Mouse (Mus musculus) A20 (cell line): ENCODE measurements at regions not wholly inside any gene's neighbourhood (a gene's known extent, or its start where the extent isn't known, plus 50 kb on each side); places are given as distances from the start of the nearest gene placed in this dataset.

Experiments
- DNase-seq: peaks from one replicate; pipeline ENCODE4 v3.0.0-alpha.2; 2011; ENCODE audit warnings: low read depth, low spot score

GRCm38 (mm10) chr3:9373896-9374295 is 236.0 kb downstream of the Zfp704 start:
- DNase-seq, result no peak

- DNase-seq, result no peak
These were observed 239.8 kb downstream of the Zfp704 start for GRCm38 (mm10) chr3:9370096-9370495.

DNA sequence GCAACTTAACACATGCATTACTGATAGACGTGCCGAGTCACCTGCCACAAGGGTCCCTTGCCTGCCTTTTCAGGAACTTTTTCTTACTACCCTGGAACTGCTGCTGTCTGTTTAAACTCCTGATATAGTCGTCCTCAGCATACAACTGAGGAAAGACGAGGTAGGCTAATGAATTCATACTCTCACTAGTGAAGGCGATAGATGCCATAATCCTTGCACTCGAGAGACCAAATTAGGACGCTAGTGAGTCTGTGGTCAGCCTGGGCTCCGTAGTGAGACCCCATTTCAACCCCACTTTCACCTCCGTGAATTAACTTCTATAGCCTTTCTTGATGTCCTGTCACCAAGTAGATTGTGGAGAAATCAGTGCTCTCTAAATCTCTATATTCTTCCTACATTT is 244.1 kb downstream of the Zfp704 start:
- no peak for DNase-seq

DNA sequence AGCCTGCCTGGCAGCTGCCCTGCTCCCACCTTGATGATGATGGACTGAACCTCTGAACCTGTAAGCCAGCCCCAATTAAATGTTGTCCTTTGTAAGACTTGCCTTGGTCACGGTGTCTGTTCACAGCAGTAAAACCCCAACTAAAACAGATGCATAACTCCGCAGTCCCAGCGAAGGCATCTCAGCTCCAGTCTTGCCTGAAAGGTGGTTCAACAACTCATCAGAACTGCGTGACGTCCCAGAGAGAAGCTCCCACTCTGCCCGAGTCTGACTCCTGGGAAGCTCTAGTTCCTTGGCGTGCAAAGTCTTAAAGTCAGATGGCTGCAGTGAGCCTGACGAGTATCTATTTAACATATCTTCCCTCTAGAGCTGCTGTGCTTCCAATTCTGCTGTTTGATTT is 250.7 kb downstream of the Zfp704 start:
- DNase-seq, result no peak

- DNase-seq, result no peak
These were observed 251.8 kb downstream of the Zfp704 start for GRCm38 (mm10) chr3:9358111-9358510.

- DNase-seq, result no peak
These were observed 252.2 kb downstream of the Zfp704 start for GRCm38 (mm10) chr3:9357639-9358038.

GRCm38 (mm10) chr3:9355875-9356274 is 254.0 kb downstream of the Zfp704 start:
- DNase-seq, result no peak

- no peak for DNase-seq
These were observed 255.1 kb downstream of the Zfp704 start for GRCm38 (mm10) chr3:9354756-9355155.

GRCm38 (mm10) chr3:9352251-9352650 is 257.6 kb downstream of the Zfp704 start:
- DNase-seq, result no peak

DNA sequence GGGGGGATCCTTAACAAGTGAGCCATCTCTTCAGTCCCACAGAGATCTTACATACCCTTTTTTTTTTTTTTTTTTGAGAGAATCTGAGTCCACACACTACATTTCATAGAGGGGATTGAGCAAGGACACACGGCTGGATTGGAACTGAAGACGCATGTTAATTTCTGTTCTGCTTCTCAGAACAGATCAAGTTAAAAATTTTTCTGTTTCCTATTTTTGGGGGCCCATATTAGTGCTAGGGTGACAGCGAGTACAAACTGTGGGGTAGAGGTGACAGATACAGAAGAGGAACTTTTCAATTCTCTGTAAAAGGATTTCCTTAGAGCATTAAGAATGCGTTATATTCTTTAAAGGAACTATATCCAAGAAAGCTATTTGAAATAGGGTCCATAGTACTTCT is 260.1 kb downstream of the Zfp704 start:
- peak; percentile 41 for DNase-seq

DNA sequence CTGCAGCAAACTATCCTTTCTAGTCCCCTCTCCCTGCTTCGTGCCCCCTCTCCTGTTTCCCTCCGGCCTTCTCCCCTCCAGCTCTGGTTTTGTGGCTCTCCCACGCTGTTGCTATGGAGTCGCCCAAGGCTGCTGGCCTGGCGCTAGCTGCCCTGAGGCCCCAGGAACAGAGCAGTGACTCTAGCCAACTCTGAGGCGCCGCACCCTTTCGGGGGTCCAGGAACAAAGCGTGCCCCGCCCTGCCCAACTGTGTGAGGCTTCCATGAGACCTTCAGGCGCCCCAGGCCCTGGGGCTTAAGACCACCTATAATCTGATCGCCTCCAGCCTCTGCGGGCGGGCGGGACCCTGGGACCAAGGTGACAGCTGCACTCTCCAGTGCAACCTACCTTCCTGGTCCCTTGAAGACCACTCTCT is 262.4 kb downstream of the Zfp704 start:
- DNase-seq, result no peak

DNA sequence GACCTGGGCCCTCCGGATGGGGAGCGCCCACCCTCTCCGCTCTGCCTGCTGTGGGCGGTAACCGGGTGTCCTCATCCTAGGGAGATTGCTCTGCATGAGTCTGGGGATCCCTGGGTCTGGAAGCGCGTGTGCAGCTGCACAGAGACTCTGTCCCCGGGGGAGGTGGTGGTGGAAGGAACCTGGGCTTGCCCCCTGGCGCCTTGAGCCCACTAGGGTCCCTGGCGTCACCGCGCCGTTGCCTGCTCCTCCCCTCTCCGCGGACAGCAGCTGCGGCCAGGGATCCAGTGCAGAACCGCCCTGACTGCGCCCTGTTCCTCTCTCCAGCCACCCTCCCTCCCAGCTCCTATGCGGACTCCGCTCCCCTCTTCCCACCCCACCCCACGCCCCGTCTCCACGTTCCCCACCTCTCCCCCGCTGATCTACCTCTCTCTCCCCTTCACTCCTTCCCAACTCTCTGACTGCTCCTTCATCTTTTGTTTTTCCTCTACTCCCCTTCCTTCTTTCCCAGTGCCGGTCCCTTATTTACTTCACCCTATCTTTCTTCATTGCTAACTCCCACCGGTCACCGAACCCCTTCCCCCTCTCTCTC is 262.9 kb downstream of the Zfp704 start:
- no peak for DNase-seq

GRCm38 (mm10) chr3:9346356-9346755 is 263.5 kb downstream of the Zfp704 start:
- DNase-seq, result no peak

GRCm38 (mm10) chr3:9345885-9346284 is 264.0 kb downstream of the Zfp704 start:
- peak; percentile 37 for DNase-seq

GRCm38 (mm10) chr3:9343586-9343985 is 266.3 kb downstream of the Zfp704 start:
- DNase-seq, result no peak

- no peak for DNase-seq
These were observed 267.7 kb downstream of the Zfp704 start for GRCm38 (mm10) chr3:9342167-9342566.

- no peak for DNase-seq
These were observed 268.2 kb downstream of the Zfp704 start for GRCm38 (mm10) chr3:9341657-9342056.

DNA sequence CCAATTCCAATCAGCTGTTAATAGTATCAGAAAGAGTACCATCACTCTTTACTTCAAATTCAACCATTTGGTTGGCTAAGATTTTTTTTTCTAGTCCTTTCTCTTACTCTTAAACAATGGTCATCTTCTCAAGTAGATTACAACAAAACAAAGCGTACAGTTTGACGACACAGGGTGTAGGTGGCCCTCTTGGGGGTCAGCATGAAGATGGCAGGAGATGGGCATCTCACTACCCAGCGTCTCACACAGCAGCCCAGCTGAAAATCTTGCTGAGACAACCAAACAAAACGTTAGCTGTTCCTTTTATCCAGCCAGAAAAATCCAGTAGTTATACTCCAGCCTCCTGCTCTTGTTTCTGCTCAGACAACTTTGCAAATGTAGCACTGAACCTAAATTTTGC is 268.6 kb downstream of the Zfp704 start:
- no peak for DNase-seq

DNA sequence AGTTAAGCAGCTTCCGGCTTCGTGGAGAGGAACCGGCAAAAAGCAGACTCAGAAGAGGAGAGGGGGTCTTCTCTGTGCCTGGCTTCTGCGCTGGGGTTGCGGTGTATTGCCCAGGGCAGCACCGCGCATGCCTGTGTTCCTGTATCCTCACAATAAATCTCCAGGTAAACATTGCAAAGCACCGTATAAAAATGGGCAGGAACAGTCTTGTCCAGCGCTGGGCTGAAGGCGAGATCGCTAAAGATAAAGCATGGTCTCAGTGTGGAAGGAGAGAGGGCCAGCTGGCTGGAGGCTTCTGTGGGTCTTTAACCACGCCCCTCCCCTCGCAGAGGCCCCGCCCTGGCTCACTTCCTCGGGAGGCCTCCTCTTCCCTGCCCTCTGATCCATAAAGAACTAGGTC is 269.1 kb downstream of the Zfp704 start:
- no peak for DNase-seq

- DNase-seq, result no peak
These were observed 269.5 kb downstream of the Zfp704 start for GRCm38 (mm10) chr3:9340344-9340743.

GRCm38 (mm10) chr3:9339669-9340068 is 270.2 kb downstream of the Zfp704 start:
- no peak for DNase-seq

GRCm38 (mm10) chr3:9335580-9335979 is 274.3 kb downstream of the Zfp704 start:
- no peak for DNase-seq
